Mouse (Mus musculus): ENCODE measurements around the gene Cdh23. TPM values are rescaled to one million over a fixed set of nuclear protein-coding genes. Genes with fewer than 3 reads are reported as not detected.
"Not testable (repeated sequence)": the region's sequence is repeated elsewhere in the genome, so short reads cannot be mapped to it uniquely, and the experiment has no call there.

Cdh23 gene
- polyA plus RNA-seq (2015; fragmentation: Nextera tagmentation; extraction: Ambion mirVana): 0.73 and 1.2 TPM in 2 replicates

GRCm38 (mm10) chr10:60696390-60696789, at the start of gene Cdh23:
TSS of gene Cdh23 (minus strand) at chr10:60696490.
- Histone ChIP-seq H3K4me2 (replicated peaks) (no peak within 1 kb of the TSS), H3K9ac (no peak within 1 kb of the TSS), H3K4me1 (peaks cover 8% of the 10 kb centered on the region; the same call in 1 of the 2 replicates), H3K27ac (replicated peaks) (no peak within 1 kb of the TSS), H3K9me3 (replicated peaks) (no peaks in the 10 kb centered on the region), H3K27me3 (peaks cover 11% of the 10 kb centered on the region), H3K4me3 (replicated peaks) (no peak within 1 kb of the TSS), H3K36me3 (no peaks in the 10 kb centered on the region)
- 85% methylated on average over 6 of the region's 6 CpGs for WGBS
- ATAC-seq (ENCODE audit: insufficient number of reproducible peaks, low FRiP score, low TSS enrichment, low read depth): no peak

GRCm38 (mm10) chr10:60744543-60745290, 48.4 kb upstream of the Cdh23 start:
- H3K9me3 ChIP-seq (replicated peaks): no peaks in the 10 kb centered on the region
- no peak overlapping the region for H3K9ac ChIP-seq
- no peak for ATAC-seq (ENCODE audit: insufficient number of reproducible peaks, low FRiP score, low TSS enrichment, low read depth)
- H3K4me2 ChIP-seq (replicated peaks): no peak overlapping the region
- H3K36me3 ChIP-seq: peaks cover 23% of the 10 kb centered on the region
- WGBS: 87% methylated on average over 14 of the region's 14 CpGs
- H3K4me1 ChIP-seq: peaks cover 10% of the 10 kb centered on the region
- H3K4me3 ChIP-seq (replicated peaks): no peak overlapping the region
- no peak overlapping the region for H3K27ac ChIP-seq (replicated peaks)
- no peaks in the 10 kb centered on the region for H3K27me3 ChIP-seq

- H3K4me2 ChIP-seq (replicated peaks): no peak overlapping the region
- H3K9ac ChIP-seq: no peak overlapping the region
- H3K9me3 ChIP-seq (replicated peaks): no peaks in the 10 kb centered on the region
- no peak overlapping the region for H3K4me3 ChIP-seq (replicated peaks)
- no peak for ATAC-seq (ENCODE audit: insufficient number of reproducible peaks, low FRiP score, low TSS enrichment, low read depth)
- WGBS: 69% methylated on average over 9 of the region's 9 CpGs
- no peaks in the 10 kb centered on the region for H3K27me3 ChIP-seq
- peaks cover 20% of the 10 kb centered on the region for H3K36me3 ChIP-seq
- no peak overlapping the region for H3K27ac ChIP-seq (replicated peaks)
- peaks cover 10% of the 10 kb centered on the region; the same call in 1 of the 2 replicates for H3K4me1 ChIP-seq
Measured at GRCm38 (mm10) chr10:60743681-60744080, 47.4 kb upstream of the Cdh23 start.

- Histone ChIP-seq H3K4me2 (replicated peaks) (no peak overlapping the region), H3K36me3 (peaks cover 15% of the 10 kb centered on the region), H3K4me1 (0 out of 2 replicates have a peak, but pooled peaks cover 5% of the 10 kb centered on the region), H3K4me3 (replicated peaks) (no peak overlapping the region), H3K27ac (replicated peaks) (no peak overlapping the region), H3K27me3 (no peaks in the 10 kb centered on the region), H3K9ac (no peak overlapping the region), H3K9me3 (replicated peaks) (no peaks in the 10 kb centered on the region)
- no peak for ATAC-seq (ENCODE audit: insufficient number of reproducible peaks, low FRiP score, low TSS enrichment, low read depth)
- 79% methylated on average over 6 of the region's 6 CpGs for WGBS
Measured at GRCm38 (mm10) chr10:60742942-60743341, 46.7 kb upstream of the Cdh23 start.

GRCm38 (mm10) chr10:60742296-60742695, 46.0 kb upstream of the Cdh23 start:
- not testable (repeated sequence) for H3K9ac ChIP-seq; H3K4me1 ChIP-seq; ATAC-seq (ENCODE audit: insufficient number of reproducible peaks, low FRiP score, low TSS enrichment, low read depth); H3K4me3 ChIP-seq (replicated peaks); H3K27me3 ChIP-seq; H3K4me2 ChIP-seq (replicated peaks); H3K9me3 ChIP-seq (replicated peaks); H3K36me3 ChIP-seq; H3K27ac ChIP-seq (replicated peaks)
- 95% methylated on average over 1 of the region's 1 CpGs for WGBS

- Histone ChIP-seq H3K9ac (no peak overlapping the region), H3K9me3 (replicated peaks) (no peaks in the 10 kb centered on the region), H3K27ac (replicated peaks) (no peak overlapping the region), H3K27me3 (no peaks in the 10 kb centered on the region), H3K4me3 (replicated peaks) (no peak overlapping the region), H3K4me2 (replicated peaks) (no peak overlapping the region), H3K36me3 (0 out of 2 replicates have a peak, but pooled peaks cover 8% of the 10 kb centered on the region), H3K4me1 (no peaks in the 10 kb centered on the region)
- no peak for ATAC-seq (ENCODE audit: insufficient number of reproducible peaks, low FRiP score, low TSS enrichment, low read depth)
- WGBS: 84% methylated on average over 7 of the region's 7 CpGs
Measured at GRCm38 (mm10) chr10:60741435-60741834, 45.1 kb upstream of the Cdh23 start.

- Histone ChIP-seq H3K9me3 (replicated peaks) (no peaks in the 10 kb centered on the region), H3K27ac (replicated peaks) (no peak overlapping the region), H3K4me1 (no peaks in the 10 kb centered on the region), H3K27me3 (no peaks in the 10 kb centered on the region), H3K4me3 (replicated peaks) (no peak overlapping the region), H3K36me3 (0 out of 2 replicates have a peak, but pooled peaks cover 2% of the 10 kb centered on the region), H3K9ac (no peak overlapping the region), H3K4me2 (replicated peaks) (no peak overlapping the region)
- ATAC-seq (ENCODE audit: insufficient number of reproducible peaks, low FRiP score, low TSS enrichment, low read depth): no peak
- WGBS: 89% methylated on average over 4 of the region's 4 CpGs
Measured at GRCm38 (mm10) chr10:60739619-60740363, 43.5 kb upstream of the Cdh23 start.

GRCm38 (mm10) chr10:60737886-60738640, 41.8 kb upstream of the Cdh23 start:
- no peaks in the 10 kb centered on the region for H3K36me3 ChIP-seq
- no peak overlapping the region for H3K9ac ChIP-seq
- no peaks in the 10 kb centered on the region for H3K4me1 ChIP-seq
- no peaks in the 10 kb centered on the region for H3K9me3 ChIP-seq (replicated peaks)
- no peak overlapping the region for H3K27ac ChIP-seq (replicated peaks)
- H3K4me3 ChIP-seq (replicated peaks): no peak overlapping the region
- no peaks in the 10 kb centered on the region for H3K27me3 ChIP-seq
- no peak for ATAC-seq (ENCODE audit: insufficient number of reproducible peaks, low FRiP score, low TSS enrichment, low read depth)
- 80% methylated on average over 8 of the region's 9 CpGs for WGBS
- H3K4me2 ChIP-seq (replicated peaks): no peak overlapping the region

GRCm38 (mm10) chr10:60737169-60737728, 41.0 kb upstream of the Cdh23 start:
- no peak overlapping the region for H3K27ac ChIP-seq (replicated peaks)
- WGBS: 62% methylated on average over 11 of the region's 11 CpGs
- no peak overlapping the region for H3K9ac ChIP-seq
- H3K36me3 ChIP-seq: no peaks in the 10 kb centered on the region
- H3K4me1 ChIP-seq: no peaks in the 10 kb centered on the region
- no peak overlapping the region for H3K4me3 ChIP-seq (replicated peaks)
- no peak for ATAC-seq (ENCODE audit: insufficient number of reproducible peaks, low FRiP score, low TSS enrichment, low read depth)
- no peaks in the 10 kb centered on the region for H3K27me3 ChIP-seq
- H3K4me2 ChIP-seq (replicated peaks): no peak overlapping the region
- H3K9me3 ChIP-seq (replicated peaks): no peaks in the 10 kb centered on the region

- Histone ChIP-seq H3K27ac (replicated peaks) (no peak overlapping the region), H3K4me3 (replicated peaks) (no peak overlapping the region), H3K27me3 (no peaks in the 10 kb centered on the region), H3K9ac (no peak overlapping the region), H3K4me1 (no peaks in the 10 kb centered on the region), H3K36me3 (no peaks in the 10 kb centered on the region), H3K9me3 (replicated peaks) (no peaks in the 10 kb centered on the region), H3K4me2 (replicated peaks) (no peak overlapping the region)
- ATAC-seq (ENCODE audit: insufficient number of reproducible peaks, low FRiP score, low TSS enrichment, low read depth): no peak
- WGBS: 100% methylated on average over 1 of the region's 1 CpGs
Measured at GRCm38 (mm10) chr10:60735737-60736136, 39.4 kb upstream of the Cdh23 start.

- Histone ChIP-seq H3K36me3 (no peaks in the 10 kb centered on the region), H3K4me2 (replicated peaks) (no peak overlapping the region), H3K9ac (no peak overlapping the region), H3K27ac (replicated peaks) (no peak overlapping the region), H3K27me3 (no peaks in the 10 kb centered on the region), H3K4me1 (no peaks in the 10 kb centered on the region), H3K4me3 (replicated peaks) (no peak overlapping the region), H3K9me3 (replicated peaks) (no peaks in the 10 kb centered on the region)
- no peak for ATAC-seq (ENCODE audit: insufficient number of reproducible peaks, low FRiP score, low TSS enrichment, low read depth)
- WGBS: 72% methylated on average over 8 of the region's 8 CpGs
Measured at GRCm38 (mm10) chr10:60733471-60733870, 37.2 kb upstream of the Cdh23 start.

Data from embryonic facial prominence, embryonic 15.5 days (tissue).